Mouse (Mus musculus): ENCODE measurements at regions not wholly inside any gene's neighbourhood (a gene's known extent, or its start where the extent isn't known, plus 50 kb on each side); places are given as distances from the start of the nearest gene placed in this dataset.
A peak's percentile ranks its signal among the peaks of the same experiment; 100 is the strongest.

DNA sequence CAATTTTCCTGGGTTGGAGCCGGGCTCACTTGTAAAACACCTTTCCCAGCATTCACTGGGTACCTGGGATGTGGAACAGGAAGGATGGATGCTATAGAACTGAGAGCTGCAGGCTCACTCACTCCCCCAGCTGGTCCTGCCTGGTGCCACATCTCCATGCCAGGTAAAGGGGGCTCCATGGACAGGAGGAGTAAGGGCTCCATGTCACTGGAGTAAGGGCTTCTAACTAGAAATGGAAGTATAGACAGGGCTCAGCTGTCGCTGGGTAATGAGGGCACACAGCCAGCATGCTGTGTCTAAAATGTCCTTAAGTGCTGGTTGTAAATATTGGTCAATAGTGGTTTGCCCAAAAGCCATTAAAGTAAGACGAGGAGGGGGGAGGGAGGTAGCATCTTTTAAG lies 99.4 kb upstream of the Gpr12 start:
- DNase-seq, result peak; percentile 47 to 51

DNA sequence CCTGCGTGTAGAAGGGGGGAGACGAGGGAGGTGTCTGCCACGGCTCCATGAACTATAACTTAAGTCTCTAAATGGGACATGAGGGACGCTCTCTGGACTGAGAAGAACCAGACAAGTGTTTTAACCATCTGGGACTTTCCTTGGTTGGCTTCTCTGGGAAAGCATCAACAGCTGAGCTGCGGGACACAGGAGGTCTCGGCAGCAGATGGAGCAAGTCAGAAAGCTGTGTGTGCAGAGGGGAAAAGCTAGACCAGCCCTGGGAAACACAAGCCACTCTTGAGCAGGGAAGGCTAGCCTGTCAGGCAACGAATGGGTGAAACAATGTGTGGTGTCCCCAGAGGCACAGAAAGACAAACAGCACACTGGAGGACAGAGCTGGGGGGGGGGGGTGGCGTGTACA lies 98.5 kb upstream of the Gpr12 start:
- peak; percentile 52 to 56 for DNase-seq

DNA sequence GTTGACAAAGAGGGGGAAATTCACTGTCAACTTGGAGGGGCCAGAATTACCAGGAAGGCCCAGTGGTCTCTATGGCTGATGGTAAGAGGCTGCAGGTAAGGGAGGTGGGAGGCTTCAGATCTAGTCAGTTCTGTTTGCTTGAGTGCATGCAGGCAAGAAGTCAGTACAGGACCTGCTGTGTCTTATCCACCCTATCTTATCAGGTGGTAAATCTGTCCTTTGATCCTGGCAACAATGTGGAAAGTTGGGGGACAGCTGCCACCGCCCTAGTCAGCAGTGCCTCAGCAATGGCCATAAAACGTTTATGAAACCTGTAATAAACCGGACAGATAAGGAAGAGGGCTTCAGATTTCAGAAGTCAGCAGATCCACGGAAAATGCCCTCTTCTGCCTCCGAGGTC lies 97.9 kb upstream of the Gpr12 start:
- DNase-seq, result no peak

DNA sequence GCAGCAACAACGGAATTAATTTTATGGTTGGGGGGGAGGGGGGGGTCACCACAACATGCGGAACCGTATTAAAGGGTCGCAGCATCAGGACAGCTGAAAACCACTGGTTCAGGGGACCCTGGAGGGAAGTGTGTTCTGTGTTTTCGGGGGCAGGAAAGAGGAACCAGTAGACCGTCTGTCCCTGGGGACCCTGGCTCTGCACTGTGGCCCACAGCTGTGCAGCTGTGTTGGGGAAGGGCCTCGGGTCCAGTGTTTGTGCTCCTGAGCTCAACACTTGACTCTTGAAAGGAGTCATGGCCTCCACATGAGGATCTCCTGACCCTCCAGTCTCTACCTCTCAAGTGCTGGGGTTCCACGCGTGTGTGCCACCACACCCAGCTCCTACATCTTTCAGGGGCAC lies 96.5 kb upstream of the Gpr12 start:
- no peak for DNase-seq

DNA sequence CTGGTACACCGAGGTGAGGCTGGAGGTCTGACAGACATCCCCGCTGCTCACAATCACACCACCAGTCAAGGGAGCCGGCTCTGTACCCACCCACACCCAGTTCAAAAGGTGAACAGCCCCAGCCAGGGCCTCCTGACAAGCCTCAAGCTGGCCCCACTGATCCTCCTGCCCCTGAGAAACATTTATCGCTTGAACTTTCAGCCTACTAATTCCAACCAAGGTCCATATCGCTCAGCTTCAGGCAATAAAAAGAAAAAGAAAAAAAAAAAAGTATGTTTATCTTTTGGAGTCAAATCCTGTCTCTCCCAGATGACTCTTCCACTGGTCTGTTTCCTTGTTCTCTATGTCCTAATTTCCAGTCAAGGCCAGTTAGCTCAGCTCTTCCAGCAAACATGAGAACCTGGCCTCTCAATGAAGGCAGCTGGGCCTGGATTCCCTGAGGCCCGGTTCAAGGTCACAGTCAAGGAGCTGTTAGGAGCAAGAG lies 94.2 kb upstream of the Gpr12 start:
- no peak for DNase-seq

DNA sequence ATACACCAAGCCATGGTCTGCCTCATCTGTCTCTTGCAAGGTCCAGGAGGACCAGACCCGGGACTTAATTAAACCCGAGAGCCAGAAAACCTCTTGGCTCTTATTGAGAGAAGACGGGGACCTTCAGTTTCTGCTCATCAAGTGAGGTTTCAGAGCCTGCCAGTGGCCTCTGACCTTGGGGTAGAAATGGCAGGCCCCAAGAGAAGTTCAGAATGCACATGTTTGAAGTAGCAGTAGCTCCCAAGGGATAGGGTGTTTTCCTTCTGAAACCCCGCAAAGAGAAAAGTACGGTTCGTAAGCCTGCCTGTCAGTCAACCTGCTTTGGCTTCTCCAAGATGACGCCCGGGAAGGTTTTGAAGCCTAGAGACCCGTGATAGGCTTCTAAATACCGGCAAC lies 93.7 kb upstream of the Gpr12 start:
- no peak for DNase-seq

DNA sequence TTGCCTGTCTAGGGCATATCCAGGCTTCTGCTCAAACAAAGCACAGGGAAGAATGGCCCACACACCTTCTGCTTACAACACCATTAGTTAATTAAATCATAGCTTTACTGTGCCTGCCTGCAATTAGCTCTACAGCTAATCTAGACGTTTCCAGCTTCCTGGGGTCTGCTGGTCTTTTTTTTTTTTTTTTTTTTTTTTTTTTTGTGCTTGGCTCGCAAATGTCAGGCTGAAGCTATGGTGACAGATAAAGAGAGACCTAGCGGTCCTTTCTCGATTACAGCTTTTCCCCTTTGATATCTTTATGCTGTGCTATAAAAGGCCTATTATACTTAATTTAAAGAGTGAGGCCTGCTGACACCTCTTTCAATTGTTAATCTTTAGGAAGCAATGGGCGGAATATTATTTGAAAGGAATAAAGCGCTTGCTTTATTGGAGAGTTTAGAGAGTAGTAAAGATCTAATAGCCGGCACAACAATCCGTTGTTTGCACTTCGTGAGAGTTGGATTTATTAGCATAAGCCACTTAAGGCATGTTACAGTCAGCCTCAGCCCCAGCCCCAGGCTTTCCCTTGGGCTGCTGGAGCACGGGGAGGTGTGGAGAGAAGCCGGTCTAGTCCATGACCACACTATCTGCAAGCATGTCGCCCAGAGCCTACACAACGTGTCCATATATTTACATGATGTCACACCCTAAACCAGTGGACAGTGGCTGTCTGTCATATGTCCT lies 93.2 kb upstream of the Gpr12 start:
- no peak for DNase-seq

DNA sequence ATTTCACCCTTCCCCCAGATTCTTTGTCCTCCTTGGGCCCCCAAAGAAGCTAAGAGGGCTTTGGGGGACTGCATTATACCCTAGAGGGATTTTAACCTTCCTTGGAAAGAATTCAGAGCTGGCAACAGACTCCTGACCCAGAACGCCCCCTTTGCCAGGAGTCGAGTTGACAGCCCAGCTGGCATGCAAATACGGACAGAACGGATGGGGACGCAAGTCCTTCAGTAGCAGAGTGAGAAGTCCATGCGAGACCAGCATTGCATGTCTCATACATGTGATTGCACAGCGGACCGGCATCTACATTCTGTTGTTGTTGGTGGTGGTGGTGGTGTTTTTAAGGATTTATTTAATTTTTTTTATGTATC lies 92.1 kb upstream of the Gpr12 start:
- DNase-seq, result peak; percentile 61 to 63

DNA sequence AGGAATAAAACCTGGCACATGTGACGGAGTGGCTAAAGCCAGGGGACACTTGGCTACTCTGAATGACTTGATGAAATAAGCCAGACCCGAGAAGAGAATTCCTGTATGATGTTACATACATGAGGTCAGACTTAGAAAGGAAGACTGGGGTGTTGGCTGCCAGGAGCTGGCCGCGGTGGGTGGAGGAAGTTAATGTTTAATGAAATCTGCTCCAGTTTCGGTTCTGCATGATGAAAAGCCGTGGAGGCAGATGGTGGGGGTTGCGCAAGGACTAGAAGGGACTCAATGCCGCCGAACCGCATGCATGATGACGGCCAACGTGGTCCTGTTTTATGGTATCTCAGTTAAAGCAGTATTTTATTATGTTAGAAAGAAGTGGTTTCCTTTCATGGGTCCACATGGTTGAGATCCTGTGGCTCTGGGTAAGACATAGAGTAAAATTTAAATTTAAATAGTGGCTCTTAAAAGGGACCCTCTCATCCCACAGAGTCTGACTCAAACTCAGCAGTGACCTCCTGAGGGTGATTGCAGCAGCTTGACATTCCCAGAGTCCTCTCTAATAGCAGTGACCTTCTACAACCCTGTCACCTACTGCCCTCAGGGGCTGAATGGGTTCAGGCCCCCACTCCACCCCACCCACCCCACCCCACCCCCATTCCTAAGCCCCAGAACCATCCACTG lies 91.6 kb upstream of the Gpr12 start:
- DNase-seq, result peak; percentile 44 to 47

DNA sequence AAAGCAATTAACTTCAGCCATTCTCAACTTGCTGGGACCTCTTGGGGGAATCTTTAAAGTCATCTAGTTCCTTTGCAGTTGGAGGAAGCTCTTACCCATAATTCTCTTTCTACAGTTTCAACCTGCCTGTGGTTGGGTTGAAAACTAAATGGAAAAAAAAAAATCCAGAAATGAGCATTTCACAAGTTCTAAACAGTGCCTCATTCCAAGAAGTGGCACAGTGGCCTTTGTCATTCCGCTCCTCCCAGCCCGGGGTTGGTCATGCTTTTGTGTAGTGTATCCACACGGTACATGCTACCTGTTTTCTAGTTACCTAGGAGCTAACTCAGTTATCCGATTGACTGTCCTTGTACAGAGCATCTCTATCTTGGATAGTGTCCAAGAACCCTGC lies 90.8 kb upstream of the Gpr12 start:
- DNase-seq, result no peak

DNA sequence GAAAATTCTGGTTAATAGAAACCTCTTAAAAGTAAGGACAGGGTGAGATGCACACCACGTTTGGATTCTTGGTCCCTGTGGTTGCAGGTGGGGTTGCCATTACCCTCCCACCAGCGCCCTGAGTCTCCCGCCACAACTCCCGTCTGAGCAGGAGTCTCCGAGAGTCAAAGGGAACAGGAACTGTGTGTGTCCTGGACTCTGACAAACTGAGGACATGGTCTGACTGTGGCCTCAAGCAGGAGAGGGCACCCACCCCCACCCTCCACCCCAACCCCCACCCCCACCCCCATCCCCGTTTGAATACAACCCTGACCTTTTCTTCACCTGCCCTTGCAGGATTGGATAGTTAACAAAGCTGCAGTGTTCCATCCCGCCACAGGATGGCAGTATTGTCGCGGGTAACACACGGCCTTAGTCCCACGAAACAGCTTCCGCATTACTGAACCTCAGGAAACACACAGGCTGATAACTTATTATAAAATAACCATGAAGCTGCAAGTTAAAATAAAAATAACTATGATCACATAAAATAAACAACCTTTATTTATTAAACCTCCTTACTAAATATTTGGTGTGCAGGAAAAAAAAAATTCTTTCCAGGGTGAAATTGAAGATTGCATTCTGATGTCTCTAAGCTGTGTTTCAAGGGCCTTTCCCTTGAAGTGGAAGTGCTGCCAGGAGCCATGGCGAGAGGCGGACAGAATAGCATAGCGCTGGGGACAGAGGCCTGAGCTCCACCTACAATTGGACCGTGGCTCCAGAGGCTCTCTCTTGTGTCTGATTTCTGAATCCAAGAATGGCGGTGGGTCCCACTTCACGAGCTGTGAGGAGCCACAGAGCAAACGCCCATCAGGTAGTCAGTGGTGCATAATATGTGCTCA lies 90.2 kb upstream of the Gpr12 start:
- peak; percentile 83 to 87 for DNase-seq

DNA sequence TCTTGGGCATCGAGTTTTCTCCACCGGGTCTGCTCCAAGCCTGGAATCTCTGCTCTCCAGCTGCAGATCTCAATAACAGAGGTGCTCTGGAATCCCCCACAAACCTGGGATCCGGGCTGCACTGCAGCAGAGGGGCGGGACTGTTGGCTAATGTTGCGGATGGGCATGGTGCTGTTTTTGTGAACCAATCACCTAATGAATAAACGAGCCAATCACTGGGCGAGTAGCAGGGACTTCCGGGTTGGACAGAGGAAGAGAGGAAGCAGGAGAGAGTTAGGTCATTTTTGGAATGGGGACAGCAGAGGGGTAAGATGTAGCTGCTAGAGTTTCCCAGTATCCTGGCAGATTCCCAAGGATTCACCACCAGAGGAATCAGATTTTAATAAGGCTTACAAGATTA lies 76.7 kb upstream of the Gpr12 start:
- no peak for DNase-seq

DNA sequence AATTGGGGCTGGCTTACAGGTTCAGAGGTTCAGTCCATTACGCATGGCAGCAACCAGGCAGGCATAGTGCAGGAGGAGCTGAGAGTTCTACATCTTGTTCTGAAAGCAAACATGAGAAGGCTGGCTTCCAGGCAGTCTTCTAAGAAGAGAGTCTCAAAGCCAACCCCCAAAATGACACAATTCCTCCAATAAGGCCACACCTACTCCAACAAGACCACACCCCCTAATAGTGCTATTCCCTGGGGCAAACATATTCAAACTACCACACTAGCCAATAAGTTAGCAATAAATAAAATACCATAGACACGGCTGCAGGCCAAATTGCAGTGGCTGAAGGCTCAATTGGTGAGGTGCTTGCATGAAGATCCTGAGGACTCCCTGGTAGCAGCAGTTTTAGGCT lies 72.2 kb upstream of the Gpr12 start:
- no peak for DNase-seq

DNA sequence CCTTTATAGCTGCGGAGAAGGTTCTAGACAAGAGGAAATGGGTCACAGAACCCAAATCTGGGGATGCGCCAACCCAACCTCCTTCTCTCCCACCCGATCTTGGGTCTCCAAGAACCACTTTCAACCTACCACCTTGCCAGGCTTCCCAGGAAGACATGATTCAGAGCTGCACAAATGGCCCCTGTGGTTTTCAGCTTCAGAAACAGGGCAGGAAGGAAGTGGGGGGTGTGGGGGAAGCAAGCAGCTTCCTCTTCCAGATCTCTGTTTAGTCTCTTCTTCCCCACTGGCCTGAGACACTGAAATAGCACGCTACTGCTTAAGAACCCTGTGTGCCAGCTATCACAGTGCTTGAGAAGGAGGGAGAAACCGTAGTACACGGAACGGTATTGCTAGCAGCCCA lies 70.4 kb upstream of the Gpr12 start:
- DNase-seq, result no peak

DNA sequence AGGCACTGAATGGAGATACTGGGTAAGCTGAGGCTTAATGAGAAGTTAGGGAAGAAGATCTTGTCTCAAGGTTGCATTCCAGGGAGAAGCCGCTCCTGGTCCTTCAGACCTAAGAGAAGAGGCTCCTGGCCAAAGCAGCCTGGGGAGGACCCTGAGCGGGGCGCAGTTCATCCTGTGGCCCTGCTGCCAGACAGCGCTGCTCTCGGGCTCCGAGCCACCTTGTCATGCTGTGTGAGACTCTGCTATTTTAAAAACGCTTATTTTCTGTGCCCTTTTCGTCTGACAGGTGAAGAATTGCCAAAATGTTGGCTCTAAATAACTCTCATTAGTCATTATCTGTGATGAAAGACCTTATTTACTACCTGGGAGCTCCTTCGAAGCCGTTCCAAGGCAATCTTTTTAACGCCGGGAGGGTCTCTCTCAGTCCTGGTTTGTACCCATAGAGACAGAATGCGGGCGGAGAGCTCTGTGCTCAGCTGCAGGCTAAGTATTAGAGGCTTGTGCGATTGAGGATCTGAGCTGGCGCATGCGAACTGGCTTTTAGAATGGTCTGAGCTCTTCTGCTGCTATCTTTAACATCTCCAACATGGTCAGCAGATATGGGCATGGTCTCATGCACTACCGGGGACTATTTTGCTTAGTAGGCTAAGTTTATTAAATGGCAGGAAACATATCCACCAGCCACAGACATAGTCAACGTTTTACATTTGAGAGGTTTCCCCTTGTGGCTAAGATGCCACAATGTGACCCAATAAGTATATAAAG lies 68.8 kb upstream of the Gpr12 start:
- peak; percentile 53 to 62 for DNase-seq

DNA sequence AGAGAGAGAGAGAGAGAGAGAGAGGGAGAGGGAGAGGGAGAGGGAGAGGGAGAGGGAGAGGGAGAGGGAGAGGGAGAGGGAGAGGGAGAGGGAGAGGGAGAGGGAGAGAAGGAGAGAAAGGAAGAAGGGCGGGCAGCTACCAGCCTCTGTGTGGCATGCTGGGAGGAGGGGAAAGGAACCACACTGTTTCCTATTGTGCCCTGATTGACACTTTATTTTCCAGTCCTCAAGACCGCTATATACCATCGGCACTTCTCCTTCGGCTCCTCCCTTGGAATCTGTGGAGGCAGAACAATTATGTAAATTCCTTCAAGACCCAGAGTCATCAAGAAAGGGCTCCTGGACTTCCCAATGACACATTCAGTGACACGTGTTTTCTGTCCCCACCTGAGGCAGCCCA lies 67.8 kb upstream of the Gpr12 start:
- no peak for DNase-seq

DNA sequence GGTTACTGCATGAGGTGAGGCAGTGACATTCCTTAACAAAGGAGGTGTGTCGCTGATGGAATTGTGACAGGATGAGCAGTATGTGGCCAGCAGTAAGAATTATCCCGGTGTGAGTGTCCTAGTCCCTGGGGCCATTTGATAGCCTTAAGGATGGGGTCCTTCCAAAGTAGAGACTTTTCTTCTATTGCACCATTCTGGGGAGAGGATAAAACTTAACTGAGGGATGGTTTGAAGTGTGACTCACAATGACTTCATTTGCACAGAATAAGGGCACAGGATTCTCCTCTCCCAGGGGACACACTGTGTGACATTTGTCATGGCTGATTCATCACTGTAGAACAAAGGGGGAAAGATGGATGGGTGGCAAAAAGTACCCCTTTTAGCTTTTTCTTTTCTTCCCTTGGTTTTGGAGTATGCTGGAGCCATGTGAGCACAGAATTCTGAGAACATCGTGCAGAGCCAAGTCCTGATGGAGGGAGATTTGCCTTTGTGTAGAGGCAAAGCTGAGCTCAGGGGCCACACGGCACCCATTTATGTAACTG lies 63.6 kb upstream of the Gpr12 start:
- DNase-seq, result no peak

DNA sequence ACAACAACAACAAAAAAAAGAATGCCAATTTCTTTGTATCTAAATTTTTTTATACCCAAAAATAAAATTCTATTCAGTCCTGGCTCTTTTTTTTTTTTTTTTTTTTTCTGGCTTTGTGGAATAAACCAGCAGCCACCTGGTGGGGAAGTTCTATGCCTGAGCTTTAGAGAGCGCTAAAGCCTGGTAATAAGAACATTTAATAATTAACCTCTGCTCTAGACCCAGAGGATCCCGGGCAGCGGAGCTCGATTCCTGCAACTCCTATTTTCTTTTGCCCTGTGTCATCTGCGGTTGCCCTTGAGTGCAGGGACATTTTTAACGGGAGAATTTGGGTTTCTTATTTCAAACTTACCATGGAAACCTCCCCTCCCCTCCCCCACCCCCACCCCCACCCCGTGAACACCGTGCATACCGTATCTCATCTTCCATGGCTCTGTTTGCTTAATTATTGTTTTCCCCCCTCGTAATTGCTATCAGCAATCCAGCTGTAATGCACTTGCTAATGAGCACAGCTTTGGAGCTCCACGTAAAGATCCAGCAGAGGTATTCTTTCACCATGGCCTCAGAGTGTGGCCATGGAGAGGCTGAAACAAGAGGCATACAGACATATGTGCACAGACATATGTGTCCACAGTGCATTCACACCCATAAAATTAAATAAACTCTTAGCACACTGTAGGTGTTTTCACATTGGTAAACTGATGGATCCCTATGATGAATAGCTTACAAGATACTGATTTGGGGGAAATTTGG lies 62.8 kb upstream of the Gpr12 start:
- DNase-seq, result no peak

DNA sequence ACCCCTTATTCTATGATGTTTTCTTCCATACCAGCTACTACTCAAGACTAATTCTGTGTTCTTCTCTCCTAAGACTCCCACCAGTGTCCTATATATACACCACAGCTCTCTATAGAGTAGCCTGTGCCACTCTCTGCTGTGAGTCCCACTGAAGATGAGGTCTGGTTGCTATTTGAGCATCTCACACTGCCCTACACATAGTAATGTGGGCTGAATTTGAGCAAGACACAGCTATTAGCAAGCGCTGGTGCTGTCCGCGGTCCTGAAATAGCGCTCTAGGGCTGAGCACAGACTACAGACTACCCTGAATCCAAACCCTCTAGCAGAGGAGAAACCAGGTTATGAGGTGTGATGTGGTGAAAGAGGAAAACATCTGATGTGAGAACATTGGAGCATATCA lies 59.5 kb upstream of the Gpr12 start:
- peak in 1 of 2 experiments; percentile 42 for DNase-seq

DNA sequence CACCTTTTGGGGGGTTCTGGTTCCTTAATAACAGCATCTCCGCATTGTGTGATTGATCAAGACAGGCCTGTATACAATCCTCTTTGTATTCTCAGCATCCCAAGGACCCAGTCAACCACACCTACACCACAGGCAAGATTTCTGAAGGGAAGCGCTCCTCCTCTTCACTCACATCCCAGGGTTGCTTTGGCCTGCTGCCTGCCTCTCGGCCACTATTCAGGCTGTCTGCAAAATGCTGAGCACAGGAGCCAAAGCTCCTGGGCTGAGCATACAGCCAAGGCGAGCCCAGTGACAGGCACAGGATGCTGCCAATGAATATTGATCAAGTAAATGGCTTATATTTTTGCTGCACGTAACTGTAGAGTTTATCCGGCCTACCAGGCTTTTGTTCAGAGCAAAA lies 56.9 kb upstream of the Gpr12 start:
- peak; percentile 30 to 55 for DNase-seq

DNA sequence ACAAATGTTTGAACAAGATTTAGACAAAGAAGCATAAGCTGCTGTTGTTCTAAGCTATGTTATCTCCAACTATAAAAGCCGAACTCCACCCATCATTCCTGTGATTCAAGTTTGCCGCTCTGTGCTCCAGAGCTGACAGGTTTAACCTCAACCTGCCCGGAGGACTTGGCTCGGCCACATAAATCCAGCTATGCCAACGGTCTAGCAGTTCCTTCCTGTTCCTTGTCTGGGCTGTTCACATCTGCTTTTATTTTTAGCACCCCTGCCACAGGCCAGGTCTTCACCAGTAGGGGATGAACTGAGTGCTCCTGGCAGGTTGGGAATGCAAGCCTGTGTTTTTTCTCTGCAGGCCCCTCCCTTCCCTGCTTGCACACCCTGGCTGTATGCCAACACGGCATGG lies 51.8 kb upstream of the Gpr12 start:
- DNase-seq, result no peak
